Mouse (Mus musculus) G1E (cell line): Measurements from ENCODE around the gene Akap9.

Experiments used
- CTCF ChIP-seq: IDR thresholded peaks from 2 replicates; pipeline ENCODE4 v1.5.1; 2012; ENCODE audit warnings: low read depth, low read length, inconsistent platforms, mixed read lengths
- GATA1 ChIP-seq: IDR thresholded peaks from 2 replicates; pipeline ENCODE4 v1.6.1; 2012; ENCODE audit warnings: borderline replicate concordance, low read length, inconsistent platforms, mixed read lengths
- GATA2 ChIP-seq: IDR thresholded peaks from 2 replicates; pipeline ENCODE4 v1.6.1; 2012; ENCODE audit warnings: low read depth, low read length, inconsistent platforms, borderline replicate concordance
- POLR2AphosphoS5 ChIP-seq: IDR thresholded peaks from 2 replicates; pipeline ENCODE4 v1.6.1; 2012; ENCODE audit warnings: low read depth, low read length, inconsistent platforms; ENCODE audit not compliant: insufficient replicate concordance
- TAL1 ChIP-seq: conservative IDR thresholded peaks from 2 replicates; pipeline ENCODE4 v1.6.1; 2012; ENCODE audit warnings: low read depth, low read length, inconsistent platforms, mixed read lengths

- TF ChIP-seq CTCF (no peak), TAL1 (no peak), GATA1 (no peak), POLR2AphosphoS5 (no peak), GATA2 (no peak)
Observed at GRCm38 (mm10) chr5:3931636-3932035, 3.8 kb downstream of the Akap9 start.
